Mouse (Mus musculus) heart, adult 2 months (tissue): ENCODE measurements at regions not wholly inside any gene's neighbourhood (a gene's known extent, or its start where the extent isn't known, plus 50 kb on each side); places are given as distances from the start of the nearest gene placed in this dataset.

Experiments
- CTCF ChIP-seq: fragments of 200-600 bp; IDR thresholded peaks from 2 replicates; pipeline ENCODE4 v1.8.1; 2022; ENCODE audit warnings: antibody characterized with exemption, mild to moderate bottlenecking, moderate library complexity
- EP300 ChIP-seq: fragments of 200-500 bp; IDR thresholded peaks from 2 replicates; pipeline ENCODE4 v1.6.1; 2011; ENCODE audit warnings: low read depth, low read length, control low read depth; ENCODE audit not compliant: insufficient read depth

DNA sequence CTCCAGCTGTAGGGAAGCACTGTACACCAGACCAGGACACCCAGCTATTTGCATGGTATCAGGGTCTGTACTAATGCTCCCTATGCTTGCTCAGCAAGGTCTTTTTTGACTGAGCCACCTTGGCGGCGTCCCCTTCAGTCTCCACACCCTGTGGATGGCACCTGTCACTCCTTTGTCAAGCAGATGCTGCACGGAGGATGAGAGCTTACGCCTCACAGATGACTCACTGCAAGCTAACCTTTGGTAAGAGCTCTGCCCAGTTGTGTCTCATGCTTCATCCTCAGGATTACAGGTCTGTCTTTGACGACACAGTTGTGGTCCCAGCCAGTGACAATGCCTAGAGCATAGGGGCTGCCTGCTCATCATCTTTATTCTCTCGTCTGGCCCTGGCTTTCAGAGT, 124.4 kb downstream of the Zfp706 start:
- TF ChIP-seq EP300 = no peak
- TF ChIP-seq CTCF = no peak
